Mouse (Mus musculus) ovary, postnatal 14 days (tissue): ENCODE results near the gene Dusp22.
A peak's percentile ranks its signal among the peaks of the same experiment; 100 is the strongest.

ENCODE experiments used
- DNase-seq: peaks from one replicate; pipeline ENCODE4 v3.0.0; 2022; ENCODE audit warnings: low spot score

Gene Dusp22

DNA sequence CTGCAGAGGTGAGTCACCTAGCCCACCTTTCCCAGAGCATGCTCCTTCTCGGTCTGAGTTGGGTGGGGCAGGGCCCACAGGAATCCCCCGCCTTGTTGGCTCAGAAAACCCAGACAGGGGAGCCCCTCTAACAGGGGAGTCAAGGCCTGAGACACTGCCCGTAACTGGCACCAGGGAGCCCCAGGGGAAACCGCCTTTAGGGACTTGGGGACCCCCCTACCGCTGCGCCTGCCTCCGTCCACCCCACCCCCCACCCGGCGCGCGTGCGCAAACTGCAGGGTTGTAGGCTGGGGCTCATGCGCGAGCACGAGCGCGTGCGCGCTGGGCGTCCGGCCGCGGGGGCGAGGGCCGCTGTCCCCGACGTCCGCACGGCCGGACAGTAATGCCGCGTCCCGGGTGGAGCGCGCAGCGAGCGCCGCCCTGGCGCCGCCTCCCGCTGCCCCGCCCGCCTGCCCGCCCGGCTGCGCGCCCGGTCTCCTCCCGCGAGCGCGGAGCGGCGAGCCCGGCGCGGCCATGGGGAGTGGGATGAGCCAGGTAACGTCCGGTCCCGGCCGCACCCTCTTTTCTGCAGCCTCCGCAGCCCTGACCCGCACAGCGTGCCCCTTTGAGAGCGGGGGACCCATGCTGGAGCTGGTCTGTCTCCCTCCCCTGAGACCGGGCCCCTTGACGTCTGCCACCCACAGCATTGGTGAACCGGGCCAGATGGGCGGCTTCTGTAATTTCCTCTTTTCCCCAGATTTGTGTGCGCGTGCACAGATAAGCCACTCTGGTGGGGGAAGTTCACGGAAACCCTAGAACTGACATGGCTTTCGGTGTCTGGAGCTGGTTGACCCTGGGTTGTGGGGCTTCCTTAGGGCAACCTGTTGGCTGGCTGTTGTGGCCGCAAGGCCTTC, at the start of gene Dusp22:
TSS of gene Dusp22 (plus strand) at position 387 of the 893 bp plus-strand sequence.
- DNase-seq: peak; percentile 74

DNA sequence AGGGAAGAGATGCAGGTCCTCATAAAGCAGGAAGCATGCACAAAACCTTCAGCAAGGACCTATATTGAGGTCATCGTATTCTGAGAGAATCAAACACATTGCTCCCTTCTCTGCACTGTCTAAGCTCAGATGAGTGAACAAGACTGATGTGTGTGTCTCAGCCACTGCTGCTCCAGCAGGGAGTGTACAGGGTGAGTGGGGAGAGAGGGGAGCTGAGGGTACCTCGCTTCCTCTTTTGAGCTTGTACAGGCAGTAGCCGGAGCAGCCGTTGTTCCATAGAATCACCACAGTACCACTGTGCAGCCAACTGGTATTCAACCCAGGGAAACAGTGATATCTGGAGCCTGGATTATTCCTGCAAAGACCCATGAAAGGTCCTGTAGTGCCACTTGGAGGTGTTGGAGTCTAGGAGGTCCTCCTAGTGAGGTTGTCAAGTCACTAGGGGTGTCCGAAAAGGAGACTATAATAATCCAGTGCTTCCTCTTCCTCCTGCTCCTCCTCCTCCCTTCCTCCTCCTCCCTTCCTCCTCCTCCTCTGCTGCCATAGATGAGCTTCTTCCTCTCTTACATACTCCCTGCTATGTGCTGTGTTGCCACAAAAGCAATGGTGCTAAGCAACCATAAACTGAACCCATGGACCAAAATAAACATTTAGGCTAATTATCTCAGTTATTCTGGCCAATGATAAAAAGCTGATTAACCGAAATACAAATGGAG, 47.6 kb upstream of the Dusp22 start:
- no peak for DNase-seq

- no peak for DNase-seq
Measured at GRCm38 (mm10) chr13:30619684-30620083, 40.1 kb upstream of the Dusp22 start.

GRCm38 (mm10) chr13:30628195-30629048, 31.4 kb upstream of the Dusp22 start:
- DNase-seq: no peak

- no peak for DNase-seq
Measured at GRCm38 (mm10) chr13:30629794-30630410, 29.9 kb upstream of the Dusp22 start.

DNA sequence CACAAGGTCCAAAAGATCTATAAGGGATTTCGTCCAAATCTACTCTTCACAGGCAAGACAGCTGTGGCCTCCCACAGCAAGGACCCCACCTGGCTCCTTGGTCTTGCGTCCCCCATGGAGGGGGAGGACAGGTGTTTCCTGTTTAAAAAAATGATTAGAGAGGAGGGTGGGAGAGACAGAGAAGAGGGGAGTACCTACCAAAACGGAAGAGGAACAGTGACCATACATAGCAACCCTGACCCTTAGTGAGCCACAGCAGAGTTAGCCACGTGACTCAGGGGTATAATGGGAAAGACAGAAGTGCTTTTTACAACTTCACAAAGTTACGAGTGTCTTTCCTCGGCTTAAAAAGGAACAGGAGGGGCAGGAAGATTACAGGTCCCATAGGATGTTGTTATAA, 26.8 kb upstream of the Dusp22 start:
- no peak for DNase-seq

DNA sequence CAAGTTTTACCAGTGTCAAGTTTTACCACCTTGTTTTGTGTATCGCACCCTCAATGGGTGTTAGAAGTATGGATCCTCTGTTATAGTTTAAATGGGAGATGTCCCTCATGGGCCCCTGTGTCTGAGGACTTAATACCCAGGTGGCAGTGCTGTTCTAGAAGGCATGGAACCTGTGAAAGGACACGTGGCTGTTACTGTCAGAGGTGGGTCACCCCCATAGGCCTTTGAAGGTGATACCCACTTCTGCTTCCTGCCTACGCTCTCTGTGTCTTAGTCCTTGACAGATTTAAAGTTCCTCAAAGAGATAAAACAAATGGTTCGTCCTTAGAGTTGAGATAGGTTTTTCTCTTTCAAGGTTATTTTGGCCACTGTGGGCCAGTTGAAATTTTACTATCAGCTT, 23.3 kb upstream of the Dusp22 start:
- DNase-seq: no peak

GRCm38 (mm10) chr13:30638378-30639115, 21.3 kb upstream of the Dusp22 start:
- DNase-seq: no peak

GRCm38 (mm10) chr13:30642053-30642452, 17.7 kb upstream of the Dusp22 start:
- DNase-seq: no peak

GRCm38 (mm10) chr13:30648461-30648860, 11.3 kb upstream of the Dusp22 start:
- no peak for DNase-seq

DNA sequence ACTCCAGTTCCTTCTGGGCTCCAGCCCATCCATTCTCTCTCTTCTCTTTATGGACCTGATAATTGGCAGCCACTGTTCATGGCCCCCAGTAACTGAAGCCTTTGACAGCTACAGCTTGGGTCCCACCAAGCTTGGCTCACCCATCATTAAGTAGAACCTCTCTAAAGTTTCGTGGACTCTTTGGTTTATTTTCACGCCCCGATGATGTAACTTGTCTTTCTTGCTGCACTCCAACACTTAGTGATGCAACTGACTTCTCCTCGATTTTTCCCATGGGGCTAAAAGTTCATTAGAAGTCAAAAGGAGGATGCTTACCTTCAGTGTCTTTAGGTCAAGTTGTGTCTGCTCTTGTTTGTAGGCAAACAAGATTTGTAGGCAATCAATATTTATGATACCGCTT, 10.6 kb upstream of the Dusp22 start:
- no peak for DNase-seq

GRCm38 (mm10) chr13:30650684-30651083, 9.1 kb upstream of the Dusp22 start:
- DNase-seq: no peak

DNA sequence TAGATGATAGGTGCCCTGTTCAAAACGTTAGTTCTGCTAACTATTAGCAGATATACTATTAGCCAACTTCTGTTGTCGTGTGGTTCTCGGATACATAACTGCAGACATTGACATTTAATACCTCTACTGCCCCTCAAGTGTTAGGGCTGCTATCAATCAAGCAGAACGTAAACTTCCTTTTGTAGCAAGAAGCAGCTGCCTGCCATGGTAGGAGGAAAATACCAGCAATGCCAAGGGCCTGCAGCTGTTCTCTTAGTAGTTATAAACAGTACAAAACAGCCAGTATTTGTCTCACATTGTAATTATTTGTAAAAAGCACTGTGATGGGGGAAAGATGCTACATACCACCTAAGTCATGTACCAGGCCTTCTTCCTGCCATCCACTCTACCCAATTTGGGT, 6.7 kb upstream of the Dusp22 start:
- no peak for DNase-seq

GRCm38 (mm10) chr13:30654463-30654862, 5.3 kb upstream of the Dusp22 start:
- DNase-seq: no peak

DNA sequence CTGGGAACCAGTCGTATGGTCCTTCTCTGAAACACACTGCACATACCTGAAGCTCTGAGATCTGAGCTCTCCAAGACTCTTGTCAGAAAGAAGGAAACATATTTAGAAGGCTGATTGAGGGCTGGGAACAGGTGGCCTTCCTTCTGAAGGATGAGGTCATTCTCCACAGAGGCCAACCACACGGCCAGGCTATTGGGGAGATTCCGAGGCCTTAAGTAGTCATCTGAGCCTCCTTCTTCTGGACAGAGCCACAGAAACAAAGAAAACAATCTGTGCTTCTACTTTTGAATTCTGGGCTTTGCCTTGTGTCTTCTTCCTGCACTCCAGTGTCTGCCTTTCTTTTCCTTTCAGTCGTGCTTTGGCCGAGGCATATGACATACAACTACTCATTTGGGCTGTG, 2.9 kb upstream of the Dusp22 start:
- no peak for DNase-seq

GRCm38 (mm10) chr13:30657779-30658178, 2.0 kb upstream of the Dusp22 start:
- no peak for DNase-seq

GRCm38 (mm10) chr13:30658201-30658996, 1.4 kb upstream of the Dusp22 start:
- no peak for DNase-seq

- no peak for DNase-seq
Measured at GRCm38 (mm10) chr13:30665261-30665660, 5.5 kb downstream of the Dusp22 start.

DNA sequence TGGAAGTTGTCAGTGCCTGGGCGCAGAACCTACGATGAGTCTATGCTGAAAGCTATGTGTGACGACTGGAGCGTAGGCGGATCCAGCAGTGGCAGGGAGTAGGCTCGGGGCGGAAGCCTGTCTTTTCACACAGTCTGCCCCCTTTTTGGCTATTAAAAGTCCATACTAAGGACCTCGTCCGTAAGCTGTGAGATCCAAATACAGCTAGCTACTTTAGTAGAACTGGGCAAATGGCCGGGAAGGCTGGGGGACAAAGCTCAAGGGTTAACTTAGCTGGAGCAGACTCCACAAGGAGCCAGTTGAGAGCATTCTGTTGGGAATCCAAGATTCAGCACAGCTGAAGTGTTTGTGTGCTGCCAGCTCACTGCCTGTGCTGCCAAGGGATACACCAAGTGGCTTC, 6.7 kb downstream of the Dusp22 start:
- no peak for DNase-seq

- no peak for DNase-seq
Measured at GRCm38 (mm10) chr13:30668301-30668700, 8.5 kb downstream of the Dusp22 start.
